Mouse (Mus musculus) layer of hippocampus, postnatal 36 days (tissue): ENCODE results near the gene Bco2. TPM values are rescaled to one million over a fixed set of nuclear protein-coding genes. Genes with fewer than 3 reads are reported as not detected.
A peak's percentile ranks its signal among the peaks of the same experiment; 100 is the strongest.

Experiments used
- DNase-seq, 2 experiments: peaks; one replicate each; pipeline ENCODE4 v3.0.0; 2022
- total RNA-seq, 2 experiments: library from RNA; stranded (reverse); gene quantifications; 2 replicates each; pipeline ENCODE4 v1.2.3; 2021

Bco2 gene
- 1 to 10 TPM; 2.7 to 4.0 TPM for total RNA-seq

- no peak for DNase-seq
These were observed at the start of gene Bco2 for GRCm38 (mm10) chr9:50555094-50555446. TSS of gene Bco2 (minus strand) at chr9:50555181.

DNA sequence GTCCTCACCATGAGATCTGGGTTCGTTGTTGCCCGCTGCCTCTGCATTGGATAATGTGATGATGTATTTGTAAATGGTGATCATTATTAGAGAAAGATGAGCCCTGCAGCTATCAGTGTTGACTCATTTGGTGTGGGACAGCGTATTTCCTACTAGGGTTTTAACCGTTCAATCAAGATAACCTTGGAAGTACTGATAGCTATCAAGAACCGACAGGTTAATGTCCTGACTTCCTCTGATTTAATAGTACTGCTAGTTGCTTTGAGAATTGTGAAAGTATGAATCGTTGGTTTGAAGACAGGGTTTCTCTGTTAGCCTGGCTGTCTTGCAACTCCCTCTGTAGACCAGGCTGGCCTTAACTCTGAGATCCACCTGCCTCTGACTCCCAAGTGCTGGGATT is 49.4 kb upstream of the Bco2 start:
- DNase-seq, result no peak

- DNase-seq, result no peak
These were observed 49.0 kb upstream of the Bco2 start for GRCm38 (mm10) chr9:50603998-50604324.

- DNase-seq, result peak; percentile 94
These were observed 48.4 kb upstream of the Bco2 start, which contains the start of the genes Sdhd and Timm8b for GRCm38 (mm10) chr9:50603189-50603997. TSS of gene Sdhd (minus strand) at chr9:50603812. TSS of gene Timm8b (plus strand) at chr9:50603910.

- DNase-seq, result no peak
These were observed 47.3 kb upstream of the Bco2 start for GRCm38 (mm10) chr9:50602055-50602845.

- DNase-seq, result no peak
These were observed 46.6 kb upstream of the Bco2 start for GRCm38 (mm10) chr9:50601536-50601935.

- DNase-seq, result no peak
These were observed 42.0 kb upstream of the Bco2 start for GRCm38 (mm10) chr9:50596973-50597372.

GRCm38 (mm10) chr9:50594794-50595417 is 39.9 kb upstream of the Bco2 start:
- no peak for DNase-seq

DNA sequence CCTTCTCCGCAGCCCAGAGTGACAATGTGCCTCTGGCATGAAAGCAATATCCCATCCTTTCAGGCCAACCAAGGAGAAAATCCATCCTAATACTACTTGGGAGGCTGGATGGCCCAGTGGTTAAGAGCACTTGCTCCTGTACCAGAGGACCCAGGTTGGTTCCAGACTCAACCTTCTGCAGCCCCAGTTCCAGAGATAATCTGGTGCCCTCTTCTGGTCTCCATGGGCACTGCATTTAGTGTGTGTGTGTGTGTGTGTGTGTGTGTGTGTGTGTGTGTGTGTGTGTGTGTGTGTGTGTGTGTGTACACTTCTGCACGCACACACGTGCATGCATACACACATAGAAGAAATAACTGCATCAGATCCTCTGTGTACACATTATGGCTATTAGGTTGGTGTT is 38.6 kb upstream of the Bco2 start:
- no peak for DNase-seq

DNA sequence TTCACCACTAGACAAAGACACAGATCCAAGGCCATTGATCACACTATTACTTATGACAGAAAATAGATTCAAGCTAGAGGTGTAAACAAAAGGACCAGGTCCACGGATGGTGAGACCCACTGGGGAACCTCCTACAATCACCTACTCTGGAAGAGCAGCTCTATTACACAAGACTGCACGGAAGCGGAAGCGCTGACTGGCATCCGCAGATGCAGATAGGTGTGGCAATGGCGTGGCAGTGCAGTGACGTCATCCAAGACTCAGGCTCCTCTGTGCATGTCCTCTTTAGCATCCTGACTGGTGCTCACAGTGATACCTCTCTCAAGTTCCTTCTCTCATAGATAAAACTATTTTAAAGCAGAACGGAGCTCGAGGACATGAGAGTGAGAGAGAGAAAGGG is 38.0 kb upstream of the Bco2 start:
- DNase-seq, result no peak

DNA sequence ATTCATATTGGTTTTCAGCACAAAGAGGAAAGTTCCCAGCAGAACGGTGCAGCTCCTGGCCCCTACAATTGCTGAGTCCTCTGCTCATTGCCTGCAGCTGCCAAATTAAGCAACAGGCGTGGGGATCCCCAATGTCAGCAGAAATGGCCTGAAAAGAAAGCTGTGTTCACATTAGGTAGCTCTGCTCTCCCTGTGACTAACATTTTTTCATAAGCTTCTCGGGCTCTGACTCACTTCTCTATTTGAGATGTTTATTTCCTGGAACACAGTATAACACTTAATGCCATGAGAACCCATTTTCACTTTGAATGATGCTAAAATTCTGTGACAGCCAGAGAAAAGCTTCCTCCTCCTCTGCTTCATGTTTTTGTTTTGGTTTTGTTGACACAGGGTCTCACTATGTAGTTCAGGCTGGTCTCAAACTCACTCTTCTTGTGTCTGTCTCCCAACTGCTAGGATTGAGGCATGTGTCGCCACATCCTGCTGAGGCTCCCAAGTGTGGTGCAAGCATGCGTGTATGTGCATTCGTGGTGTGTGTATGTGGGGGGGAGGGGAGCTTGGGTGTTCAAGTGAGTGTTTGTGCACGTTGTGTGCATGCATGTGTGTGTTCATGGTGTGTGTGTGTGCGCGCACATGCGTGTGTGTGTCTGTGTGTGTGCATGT is 36.0 kb upstream of the Bco2 start:
- no peak for DNase-seq

DNA sequence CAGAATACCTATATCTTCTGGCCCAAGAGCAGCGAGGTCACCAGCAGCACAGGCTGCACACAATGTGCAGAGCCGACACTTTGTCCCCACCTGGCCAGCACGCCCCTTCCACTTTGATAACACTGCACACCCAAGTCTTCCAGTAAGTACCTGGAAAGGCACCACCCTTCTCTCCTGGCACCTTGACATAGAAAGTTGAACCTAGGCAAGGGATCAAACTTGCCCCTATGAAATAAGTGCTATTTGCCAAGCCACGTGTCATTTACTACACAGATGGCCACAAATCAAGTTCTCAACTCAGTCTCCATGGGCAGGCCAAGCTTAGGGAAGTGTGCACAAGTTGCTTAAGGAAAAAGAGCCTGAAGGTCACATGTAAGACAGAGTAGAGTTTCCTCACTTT is 32.0 kb upstream of the Bco2 start:
- DNase-seq, result no peak

DNA sequence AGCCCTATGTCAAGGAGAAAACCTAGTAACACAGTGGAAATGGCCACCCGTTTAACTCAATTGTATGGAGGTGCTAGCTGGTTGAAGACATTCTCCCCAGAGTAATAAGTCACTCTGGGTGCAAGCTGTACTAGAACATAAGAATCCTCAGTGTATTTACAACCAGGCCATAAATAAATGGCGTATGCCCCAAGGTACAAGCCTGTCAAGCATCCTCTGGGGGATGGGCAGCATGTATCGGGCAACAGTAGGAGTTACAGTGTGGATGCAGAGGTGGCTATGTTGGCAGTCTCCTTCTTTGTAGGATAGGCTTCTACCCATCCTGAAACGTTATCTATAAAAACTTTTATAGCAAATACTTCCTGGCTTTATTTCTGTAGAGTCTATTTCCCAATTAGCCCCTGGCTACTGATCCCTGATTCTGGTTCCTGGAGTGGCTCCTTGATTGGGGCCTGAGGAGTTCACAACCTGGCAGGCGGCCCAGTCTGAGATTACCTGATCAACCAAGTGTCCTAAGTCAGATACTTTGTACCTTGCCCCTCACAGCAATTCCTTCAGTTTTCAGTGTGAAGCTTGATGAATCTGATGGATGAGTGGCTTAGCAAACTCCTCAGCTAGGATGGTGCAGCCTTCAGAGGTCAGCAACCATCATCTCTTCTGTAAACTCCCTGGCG is 30.3 kb upstream of the Bco2 start:
- DNase-seq, result no peak

DNA sequence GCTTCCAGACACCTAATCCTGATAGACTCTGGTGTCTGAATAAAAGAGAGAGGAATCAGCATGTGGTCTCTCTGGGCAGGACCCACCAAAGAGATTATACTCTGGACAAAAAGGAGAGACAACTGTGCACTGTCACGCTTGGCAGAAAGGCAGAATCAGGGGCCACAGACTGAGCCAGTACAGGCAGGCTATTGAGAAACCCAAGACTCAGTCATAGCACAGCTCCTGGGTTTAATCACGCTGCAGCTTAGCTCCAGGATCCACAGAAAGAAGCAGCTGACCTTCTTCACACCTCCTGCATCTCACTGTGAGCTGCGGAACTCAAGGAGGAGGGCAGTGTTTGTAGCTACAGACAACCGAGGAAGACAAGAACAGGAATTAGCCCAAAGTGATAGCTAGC is 25.4 kb upstream of the Bco2 start:
- DNase-seq, result no peak

DNA sequence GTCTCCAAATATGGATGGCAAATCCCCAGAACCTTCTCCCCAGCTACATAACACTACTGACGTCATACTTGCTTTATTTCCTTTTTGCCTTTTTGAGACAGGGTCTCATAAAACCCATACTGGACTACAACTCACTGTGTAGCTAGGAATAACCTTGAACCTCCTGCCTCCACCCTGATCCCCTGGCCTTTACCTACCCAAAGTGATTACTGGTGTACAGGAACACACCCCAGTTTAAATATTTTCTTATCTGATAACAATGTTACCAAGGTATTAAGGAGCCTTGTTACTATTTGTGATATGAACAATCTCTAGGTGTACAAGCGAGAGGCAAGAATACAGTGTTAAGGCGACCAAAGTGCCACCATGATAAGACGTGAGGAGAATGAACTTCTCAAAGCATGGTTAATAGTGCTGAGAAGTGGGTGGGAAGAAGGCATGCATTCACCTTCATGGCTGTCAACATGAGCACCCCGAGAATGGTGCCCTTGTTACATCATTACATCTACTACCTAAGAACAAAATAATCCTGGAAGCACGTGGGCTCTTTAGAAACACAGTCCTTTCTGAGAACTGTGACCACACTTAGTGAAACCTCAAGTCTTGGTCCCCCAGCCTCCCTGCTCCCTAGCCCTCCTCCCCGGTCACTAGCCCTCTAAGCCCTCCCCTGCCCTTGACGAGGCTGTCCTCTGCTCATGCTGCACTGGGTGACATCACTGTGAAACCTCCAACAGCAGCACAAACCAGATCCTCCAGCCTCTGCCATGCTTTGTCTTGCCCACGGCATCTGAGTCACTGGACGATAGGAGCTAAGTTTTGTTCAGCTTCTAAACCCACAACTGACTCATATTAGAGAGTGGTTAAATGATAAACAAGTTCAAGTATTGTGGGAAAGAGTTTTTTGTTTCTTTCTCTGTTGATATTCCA is 14.9 kb upstream of the Bco2 start:
- no peak for DNase-seq

DNA sequence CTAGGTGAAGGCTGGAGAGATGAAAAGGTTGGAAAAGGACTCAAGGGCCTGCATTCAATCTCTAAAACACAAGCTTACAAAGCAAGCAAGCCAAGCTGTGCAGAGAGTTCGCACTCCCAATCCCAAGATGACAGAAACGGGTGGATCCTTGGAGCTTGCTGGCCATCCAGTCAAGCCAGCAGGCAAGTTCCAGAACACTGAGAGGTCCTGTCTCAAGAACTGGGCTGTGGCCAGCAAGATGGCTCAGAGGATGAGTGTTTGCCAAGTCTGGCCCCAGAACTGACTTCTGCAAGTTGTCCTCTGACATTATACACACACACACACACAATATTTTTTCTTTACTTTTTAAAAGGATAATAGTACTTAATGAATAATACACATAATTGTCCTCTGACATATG is 12.9 kb upstream of the Bco2 start:
- no peak for DNase-seq

DNA sequence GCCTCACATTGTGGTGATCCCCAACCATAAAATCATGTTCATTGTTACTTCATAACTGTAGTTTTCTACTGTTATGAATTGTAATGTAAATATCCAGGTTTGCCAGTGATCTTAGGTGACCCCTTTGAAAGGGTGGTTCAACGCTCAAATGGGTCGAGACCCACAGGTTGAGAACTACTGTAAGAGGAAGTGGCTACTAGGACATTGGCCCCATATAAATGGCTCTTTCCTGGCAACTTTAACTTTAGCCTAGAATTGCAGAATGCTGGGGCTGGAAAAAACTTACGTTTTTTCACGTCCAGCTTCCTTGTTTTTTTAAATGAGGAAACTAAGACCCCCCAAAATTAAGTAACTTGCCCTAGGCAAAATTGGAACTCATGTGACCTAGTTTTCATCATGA is 12.4 kb upstream of the Bco2 start:
- DNase-seq, result no peak

GRCm38 (mm10) chr9:50565940-50566339 is 11.0 kb upstream of the Bco2 start:
- DNase-seq, result no peak

- no peak for DNase-seq
These were observed 10.2 kb upstream of the Bco2 start for GRCm38 (mm10) chr9:50565173-50565572.

DNA sequence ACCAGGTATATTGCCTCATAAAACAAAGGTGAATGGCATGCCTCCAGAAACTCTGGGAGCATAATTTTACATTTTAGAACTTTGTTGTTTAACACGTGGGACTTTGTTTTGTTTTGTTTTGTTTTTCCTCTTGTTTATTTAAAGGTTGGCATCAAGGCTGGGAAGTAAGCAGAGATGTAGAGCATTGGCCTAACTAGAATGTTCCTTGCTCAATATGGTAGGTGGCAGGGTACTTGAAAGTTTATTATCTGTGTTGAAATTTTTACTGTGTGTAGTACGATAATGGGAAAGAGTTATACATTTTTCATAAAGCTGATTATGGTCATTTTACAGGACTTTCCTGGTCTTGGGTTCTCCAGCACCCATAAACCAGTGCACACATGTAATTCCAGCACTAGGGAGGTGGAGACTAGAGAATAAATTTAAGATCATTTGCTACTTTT is 7.0 kb upstream of the Bco2 start:
- DNase-seq, result no peak
